Mouse (Mus musculus) hindbrain, embryonic 11.5 days (tissue): ENCODE data around the gene Rai14. TPM values are rescaled to one million over a fixed set of nuclear protein-coding genes. Genes with fewer than 3 reads are reported as not detected.

ENCODE experiments used
- ATAC-seq: fragments of 200-750 bp; cut with Nextera tagmentation; 2 replicates; pipeline ENCODE4 v1.8.0; 2017; ENCODE audit warnings: mild to moderate bottlenecking, moderate TSS enrichment, moderate library complexity; ENCODE audit not compliant: low FRiP score
- DNase-seq: peaks from one replicate; pipeline ENCODE4 v3.0.0-alpha.2; 2015; ENCODE audit warnings: low spot score
- H3K27ac ChIP-seq: fragments of 300-500 bp; sonication (generic); 2 replicates; pipeline ENCODE4 v1.5.1; 2014; ENCODE audit warnings: mild to moderate bottlenecking, low read depth, low read length
- H3K27me3 ChIP-seq: fragments of 300-500 bp; sonication (generic); 2 replicates; pipeline ENCODE4 v1.6.1; 2014; ENCODE audit warnings: mild to moderate bottlenecking, low read length, moderate library complexity, mixed read lengths; ENCODE audit not compliant: control insufficient read depth, insufficient read depth
- H3K36me3 ChIP-seq: fragments of 300-500 bp; sonication (generic); 2 replicates; pipeline ENCODE4 v1.6.1; 2014; ENCODE audit warnings: mild to moderate bottlenecking, low read length, moderate library complexity, mixed read lengths; ENCODE audit not compliant: control insufficient read depth, insufficient read depth
- H3K4me1 ChIP-seq: fragments of 300-500 bp; sonication (generic); replicated peaks from 2 replicates; pipeline ENCODE4 v1.6.1; 2014; ENCODE audit warnings: low read length, mixed read lengths; ENCODE audit not compliant: control insufficient read depth, insufficient read depth
- H3K4me2 ChIP-seq: fragments of 300-500 bp; sonication (generic); replicated peaks from 2 replicates; pipeline ENCODE4 v1.6.1; 2014; ENCODE audit warnings: mild to moderate bottlenecking, low read depth, low read length
- H3K4me3 ChIP-seq: fragments of 300-500 bp; sonication (generic); 2 replicates; pipeline ENCODE4 v1.5.1; 2014; ENCODE audit warnings: low read depth, low read length
- H3K9ac ChIP-seq: fragments of 300-500 bp; sonication (generic); 2 replicates; pipeline ENCODE4 v1.6.1; 2014; ENCODE audit warnings: low read depth, low read length
- H3K9me3 ChIP-seq: fragments of 300-500 bp; sonication (generic); 2 replicates; pipeline ENCODE4 v1.6.1; 2016; ENCODE audit warnings: low read length; ENCODE audit not compliant: control insufficient read depth
- WGBS: fragments of 180-500 bp; shearing (Covaris S2); extraction: QIAGEN DNeasy Blood & Tissue Kit; methylation state at CpG from one replicate; pipeline ENCODE4 v1.1.7; 2014; 5-methylcytosine and 5-hydroxymethylcytosine counted together
- polyA plus RNA-seq: library from polyadenylated mRNA; unstranded; fragments of >200 nt; fragmentation: Nextera tagmentation; extraction: Ambion mirVana; gene quantifications from 2 replicates; pipeline ENCODE4 v1.2.1, GENCODE M21; 2014

The Rai14 gene
- polyA plus RNA-seq, 1 experiment from 2014 or later = 93.4 TPM

- Histone ChIP-seq H3K36me3 (peaks cover 5% of the 10 kb centered on the region; the same call in 1 of the 2 replicates), H3K27me3 (no peaks in the 10 kb centered on the region), H3K9me3 (no peaks in the 10 kb centered on the region), H3K4me2 (no peak overlapping the region), H3K9ac (no peak overlapping the region), H3K4me3 (no peak overlapping the region), H3K4me1 (0 out of 2 replicates have a peak, but pooled peaks cover 4% of the 10 kb centered on the region), H3K27ac (no peak overlapping the region)
- DNase-seq (no peak), ATAC-seq (no peak)
- 94% methylated on average over 9 of the region's 9 CpGs for WGBS
Measured at GRCm38 (mm10) chr15:10632581-10632980, 81.8 kb downstream of the Rai14 start.

- DNase-seq (no peak), ATAC-seq (no peak)
- Histone ChIP-seq H3K27me3 (no peaks in the 10 kb centered on the region), H3K4me2 (no peak overlapping the region), H3K9me3 (no peaks in the 10 kb centered on the region), H3K4me1 (0 out of 2 replicates have a peak, but pooled peaks cover 4% of the 10 kb centered on the region), H3K36me3 (peaks cover 5% of the 10 kb centered on the region; the same call in 1 of the 2 replicates), H3K4me3 (no peak overlapping the region), H3K9ac (no peak overlapping the region), H3K27ac (no peak overlapping the region)
- WGBS = 97% methylated on average over 8 of the region's 8 CpGs
Measured at GRCm38 (mm10) chr15:10632060-10632459, 82.4 kb downstream of the Rai14 start.

GRCm38 (mm10) chr15:10631541-10631940 is 82.9 kb downstream of the Rai14 start:
- H3K27ac ChIP-seq = no peak overlapping the region
- 93% methylated on average over 5 of the region's 5 CpGs for WGBS
- no peak overlapping the region for H3K9ac ChIP-seq
- DNase-seq (no peak), ATAC-seq (no peak)
- H3K4me1 ChIP-seq = 0 out of 2 replicates have a peak, but pooled peaks cover 4% of the 10 kb centered on the region
- H3K4me2 ChIP-seq = no peak overlapping the region
- H3K27me3 ChIP-seq = no peaks in the 10 kb centered on the region
- no peaks in the 10 kb centered on the region for H3K9me3 ChIP-seq
- H3K36me3 ChIP-seq = peaks cover 5% of the 10 kb centered on the region; the same call in 1 of the 2 replicates
- no peak overlapping the region for H3K4me3 ChIP-seq

- WGBS = 82% methylated on average over 6 of the region's 6 CpGs
- H3K36me3 ChIP-seq = peaks cover 5% of the 10 kb centered on the region; the same call in 1 of the 2 replicates
- no peak overlapping the region for H3K27ac ChIP-seq
Measured at GRCm38 (mm10) chr15:10628980-10629346, 85.5 kb downstream of the Rai14 start.

GRCm38 (mm10) chr15:10628131-10628979 is 86.1 kb downstream of the Rai14 start:
- Histone ChIP-seq H3K36me3 (peaks cover 5% of the 10 kb centered on the region; the same call in 1 of the 2 replicates), H3K27me3 (no peaks in the 10 kb centered on the region)
- 72% methylated on average over 16 of the region's 16 CpGs for WGBS

More at GRCm38 (mm10) chr15:10628980-10629346, 85.5 kb downstream of the Rai14 start:
- H3K9me3 ChIP-seq = no peaks in the 10 kb centered on the region
- H3K27me3 ChIP-seq = no peaks in the 10 kb centered on the region
- DNase-seq (no peak), ATAC-seq (no peak)
- peaks cover 3% of the 10 kb centered on the region; the same call in 1 of the 2 replicates for H3K4me1 ChIP-seq
- H3K4me2 ChIP-seq = no peak overlapping the region
- no peak overlapping the region for H3K4me3 ChIP-seq
- H3K9ac ChIP-seq = no peak overlapping the region

GRCm38 (mm10) chr15:10623571-10624227 is 90.7 kb downstream of the Rai14 start:
- no peak overlapping the region for H3K4me3 ChIP-seq
- H3K9me3 ChIP-seq = no peaks in the 10 kb centered on the region
- H3K4me1 ChIP-seq = peaks cover 6% of the 10 kb centered on the region; the same call in 1 of the 2 replicates
- 13% methylated on average over 10 of the region's 10 CpGs for WGBS
- H3K27me3 ChIP-seq = no peaks in the 10 kb centered on the region
- H3K36me3 ChIP-seq = no peaks in the 10 kb centered on the region
- H3K4me2 ChIP-seq = no peak overlapping the region
- peak; percentile 86 for ATAC-seq
- H3K27ac ChIP-seq = peak overlapping the region; percentile 18; the same call in 1 of the 2 replicates
- no peak overlapping the region for H3K9ac ChIP-seq
- peak; percentile 52 for DNase-seq

More at GRCm38 (mm10) chr15:10628131-10628979, 86.1 kb downstream of the Rai14 start:
- Histone ChIP-seq H3K27ac (no peak overlapping the region), H3K4me2 (no peak overlapping the region), H3K9me3 (no peaks in the 10 kb centered on the region), H3K9ac (no peak overlapping the region), H3K4me3 (no peak overlapping the region), H3K4me1 (peaks cover 5% of the 10 kb centered on the region; the same call in 1 of the 2 replicates)
- ATAC-seq = no peak
- no peak for DNase-seq

GRCm38 (mm10) chr15:10621194-10621593 is 93.2 kb downstream of the Rai14 start:
- 89% methylated on average over 8 of the region's 8 CpGs for WGBS
- DNase-seq (no peak), ATAC-seq (no peak)
- H3K9ac ChIP-seq = no peak overlapping the region
- H3K36me3 ChIP-seq = no peaks in the 10 kb centered on the region
- no peak overlapping the region for H3K4me3 ChIP-seq
- H3K4me1 ChIP-seq = peaks cover 6% of the 10 kb centered on the region; the same call in 1 of the 2 replicates
- H3K27me3 ChIP-seq = no peaks in the 10 kb centered on the region
- no peak overlapping the region for H3K4me2 ChIP-seq
- H3K27ac ChIP-seq = no peak overlapping the region
- H3K9me3 ChIP-seq = no peaks in the 10 kb centered on the region

GRCm38 (mm10) chr15:10619678-10620077 is 94.7 kb downstream of the Rai14 start:
- DNase-seq (no peak), ATAC-seq (no peak)
- Histone ChIP-seq H3K9ac (no peak overlapping the region), H3K27ac (no peak overlapping the region), H3K27me3 (no peaks in the 10 kb centered on the region), H3K4me2 (no peak overlapping the region), H3K36me3 (no peaks in the 10 kb centered on the region), H3K9me3 (no peaks in the 10 kb centered on the region), H3K4me3 (no peak overlapping the region), H3K4me1 (peaks cover 5% of the 10 kb centered on the region; the same call in 1 of the 2 replicates)
- 96% methylated on average over 3 of the region's 3 CpGs for WGBS
